Mouse (Mus musculus): ENCODE measurements around the gene Lin9. TPM values are rescaled to one million over a fixed set of nuclear protein-coding genes. Genes with fewer than 3 reads are reported as not detected.

The Lin9 gene
- 3.1 and 7.7 TPM in 2 replicates for polyA plus RNA-seq (2012; rRNA removed; ENCODE audit: low replicate concordance)

GRCm38 (mm10) chr1:180641137-180641517 lies at the start of gene Lin9:
TSS of gene Lin9 (plus strand) at chr1:180641150.

GRCm38 (mm10) chr1:180696626-180697352 lies 55.8 kb downstream of the Lin9 start, which contains the start of gene Mixl1:
TSS of gene Mixl1 (minus strand) at chr1:180697034.

GRCm38 (mm10) chr1:180725704-180726179 lies 84.8 kb downstream of the Lin9 start, which contains the start of gene Acbd3:
TSS of gene Acbd3 (plus strand) at chr1:180726043.

Other genes with a start within 250 kb of the Lin9 start
- 3.0 and 5.5 TPM in 2 replicates for gene Stum, start 157.6 kb upstream of the Lin9 start, polyA plus RNA-seq (2012; rRNA removed; ENCODE audit: low replicate concordance)
- gene Parp1, start 72.2 kb upstream of the Lin9 start, polyA plus RNA-seq (2012; rRNA removed; ENCODE audit: low replicate concordance) = 22.6 and 43.2 TPM in 2 replicates
- not detected in 2 replicates for gene Mixl1, start 55.9 kb downstream of the Lin9 start, polyA plus RNA-seq (2012; rRNA removed; ENCODE audit: low replicate concordance)
- 11.8 and 16.8 TPM in 2 replicates for gene Acbd3, start 84.9 kb downstream of the Lin9 start, polyA plus RNA-seq (2012; rRNA removed; ENCODE audit: low replicate concordance)
- 375 and 439 TPM in 2 replicates for gene H3f3a, start 172.8 kb downstream of the Lin9 start, polyA plus RNA-seq (2012; rRNA removed; ENCODE audit: low replicate concordance)
- 6.2 and 14.2 TPM in 2 replicates for gene Sde2, start 210.0 kb downstream of the Lin9 start, polyA plus RNA-seq (2012; rRNA removed; ENCODE audit: low replicate concordance)

Data from subcutaneous adipose tissue, adult 2 months (tissue).